Mouse (Mus musculus) T-cell, adult 2 months (primary cell): ENCODE results near the gene C130079G13Rik.
"Not testable (repeated sequence)": the region's sequence is repeated elsewhere in the genome, so short reads cannot be mapped to it uniquely, and the experiment has no call there.

Experiments
- DNase-seq: peaks from one replicate; pipeline ENCODE4 v3.0.0; 2022; ENCODE audit warnings: low spot score

C130079G13Rik gene

GRCm38 (mm10) chr3:59924914-59925313 lies at the start of gene C130079G13Rik:
TSS of gene C130079G13Rik (plus strand) at chr3:59925214.
- no peak for DNase-seq

- not testable (repeated sequence) for DNase-seq
These were observed 47.4 kb upstream of the C130079G13Rik start for GRCm38 (mm10) chr3:59877601-59878000.

GRCm38 (mm10) chr3:59879801-59880554 lies 45.0 kb upstream of the C130079G13Rik start:
- DNase-seq: not testable (repeated sequence)

GRCm38 (mm10) chr3:59893276-59893675 lies 31.7 kb upstream of the C130079G13Rik start:
- no peak for DNase-seq

- no peak for DNase-seq
These were observed 9.6 kb downstream of the C130079G13Rik start for GRCm38 (mm10) chr3:59934621-59935020.

GRCm38 (mm10) chr3:59947294-59947950 lies 22.4 kb downstream of the C130079G13Rik start:
- DNase-seq: no peak

- DNase-seq: no peak
These were observed 45.9 kb downstream of the C130079G13Rik start for GRCm38 (mm10) chr3:59970891-59971290.

GRCm38 (mm10) chr3:59974591-59974990 lies 49.6 kb downstream of the C130079G13Rik start:
- no peak for DNase-seq
